In genomic region chr13:43173262-43173661, GRCm38 (mm10) we compare ENCODE assay signal across 8 mouse cellular contexts. TPM values are rescaled to one million over a fixed set of nuclear protein-coding genes. Genes with fewer than 3 reads are reported as not detected.
DNase-seq lines count a peak whose midpoint lies in the region; ATAC-seq and TF ChIP-seq lines count a peak whose summit lies in the region.

No protein-coding gene starts in this region.

- H3K27ac ChIP-seq in forebrain, embryonic 11.5 days (ENCODE audit: low read depth, low read length), result no peak overlapping the region
- H3K27ac ChIP-seq in forebrain, embryonic 12.5 days, result no peak overlapping the region
- H3K27ac ChIP-seq in midbrain, postnatal 0 days (ENCODE audit: low read depth, low read length), result no peak overlapping the region

- no peak overlapping the region for H3K9ac ChIP-seq in forebrain, embryonic 11.5 days (ENCODE audit: low read length)
- H3K9ac ChIP-seq in forebrain, embryonic 12.5 days, result no peak overlapping the region
- no peak overlapping the region for H3K9ac ChIP-seq in midbrain, postnatal 0 days (replicated peaks; ENCODE audit: low read length, poor library complexity, severe bottlenecking)

- intact Hi-C loops in left cerebral cortex, postnatal 14 days (cut with DNase I), result loop anchor here (5.0 to 10.0 kb wide), 3 partner anchors 224 to 562 kb away; partner anchors contain the start of genes Mcur1 and Nol7

- 15% methylated on average over 9 of the region's 9 CpGs for WGBS in forebrain, embryonic 11.5 days
- 19% methylated on average over 9 of the region's 9 CpGs for WGBS in forebrain, embryonic 12.5 days
- 16% methylated on average over 9 of the region's 9 CpGs for WGBS in midbrain, postnatal 0 days

- no peaks in the 10 kb centered on the region for H3K9me3 ChIP-seq in forebrain, embryonic 11.5 days (ENCODE audit: control insufficient read depth, low read length)
- no peaks in the 10 kb centered on the region for H3K9me3 ChIP-seq in forebrain, embryonic 12.5 days
- no peaks in the 10 kb centered on the region for H3K9me3 ChIP-seq in midbrain, postnatal 0 days (ENCODE audit: low read length)

- TF ChIP-seq CTCF in midbrain, postnatal 0 days (IDR thresholded peaks at IDR 0.05), result peak; percentile 86

- H3K4me3 ChIP-seq in forebrain, embryonic 11.5 days (ENCODE audit: low read depth, low read length), result no peak overlapping the region
- no peak overlapping the region for H3K4me3 ChIP-seq in forebrain, embryonic 12.5 days (replicated peaks)
- H3K4me3 ChIP-seq in midbrain, postnatal 0 days (ENCODE audit: low read depth, low read length), result no peak overlapping the region

- H3K4me2 ChIP-seq in forebrain, embryonic 11.5 days (ENCODE audit: low read depth, low read length, severe bottlenecking), result no peak overlapping the region
- H3K4me2 ChIP-seq in forebrain, embryonic 12.5 days, result no peak overlapping the region
- no peak overlapping the region for H3K4me2 ChIP-seq in midbrain, postnatal 0 days (ENCODE audit: low read depth, low read length, poor library complexity, severe bottlenecking)

- H3K27me3 ChIP-seq in forebrain, embryonic 11.5 days (ENCODE audit: control insufficient read depth, insufficient read depth, low read length), result no peaks in the 10 kb centered on the region
- peaks cover 3% of the 10 kb centered on the region; the same call in 1 of the 2 replicates for H3K27me3 ChIP-seq in forebrain, embryonic 12.5 days
- no peaks in the 10 kb centered on the region for H3K27me3 ChIP-seq in midbrain, postnatal 0 days (ENCODE audit: insufficient read depth, low read length)

- ATAC-seq in forebrain, embryonic 11.5 days (replicated peaks; ENCODE audit: low FRiP score), result 0 out of 2 replicates have a peak, but pooled peaks have one; percentile 24
- no peak for ATAC-seq in forebrain, embryonic 12.5 days (ENCODE audit: low FRiP score)
- peak; percentile 46 to 59 for ATAC-seq in hematopoietic stem cell, adult 5-6 weeks (replicated peaks in 1 of 2; ENCODE audit: insufficient read depth in 1 of 2, low FRiP score in 2 of 2, low TSS enrichment in 1 of 2, low read depth in 1 of 2, poor library complexity in 2 of 2, severe bottlenecking in 2 of 2)
- ATAC-seq in midbrain, postnatal 0 days (ENCODE audit: low FRiP score), result no peak

- H3K36me3 ChIP-seq in forebrain, embryonic 11.5 days (ENCODE audit: control insufficient read depth, insufficient read depth, low read length), result no peaks in the 10 kb centered on the region
- peaks cover 7% of the 10 kb centered on the region; the same call in 1 of the 2 replicates for H3K36me3 ChIP-seq in forebrain, embryonic 12.5 days (replicated peaks)
- no peaks in the 10 kb centered on the region for H3K36me3 ChIP-seq in midbrain, postnatal 0 days (ENCODE audit: insufficient read depth, low read length)

- peak; percentile 86 for DNase-seq in forebrain, embryonic 11.5 days (ENCODE audit: low spot score)
- peak; percentile 82 for DNase-seq in brain, adult 2 months (ENCODE audit: low read depth, low spot score)
- peak; percentile 79 for DNase-seq in forelimb bud, embryonic 11.5 days (ENCODE audit: low read depth, low spot score)
- peak; percentile 82 to 88 for DNase-seq in left cerebral cortex, postnatal 14 days (ENCODE audit: low spot score in 2 of 2)
- peak; percentile 75 for DNase-seq in midbrain, postnatal 0 days (ENCODE audit: low spot score)
- peak; percentile 38 to 68 for DNase-seq in spleen, postnatal 14 days (ENCODE audit: low spot score in 2 of 2)

- no peaks in the 10 kb centered on the region; the same call in 1 of the 2 replicates for H3K4me1 ChIP-seq in forebrain, embryonic 11.5 days (replicated peaks; ENCODE audit: control insufficient read depth, insufficient read depth, low read length)
- H3K4me1 ChIP-seq in forebrain, embryonic 12.5 days, result peaks cover 8% of the 10 kb centered on the region
- peaks cover 2% of the 10 kb centered on the region; the same call in 1 of the 2 replicates for H3K4me1 ChIP-seq in midbrain, postnatal 0 days (ENCODE audit: insufficient read depth, low read length)

RNA-seq across cellular contexts. Expression of gene Tbc1d7, which starts 2.0 kb away (rescaled TPM):
- 70.0 and 74.7 TPM in 2 replicates for polyA plus RNA-seq in forebrain, embryonic 11.5 days (2014; fragmentation: Nextera tagmentation; extraction: Ambion mirVana)
- 74.0 and 75.4 TPM in 2 replicates for polyA plus RNA-seq in forebrain, embryonic 12.5 days (2016; fragmentation: Nextera tagmentation; extraction: Ambion mirVana)
- total RNA-seq in hematopoietic stem cell, adult 5-6 weeks (2017), result 3.9 and 9.0 TPM in 2 replicates
- total RNA-seq in left cerebral cortex, postnatal 14 days (2021), result 10 to 100 TPM; 35.0 to 39.7 TPM
- total RNA-seq in midbrain, postnatal 0 days (2014; rRNA removed), result 30.8 and 48.9 TPM in 2 replicates
- 85.9 and 94.3 TPM in 2 replicates for polyA plus RNA-seq in midbrain, postnatal 0 days (2015; fragmentation: Nextera tagmentation; extraction: Ambion mirVana)

Comparison
In these comparisons a context has a peak if more than half of its experiments do, and no peak if none do; other contexts are left out.
1. ATAC-seq: peak in forebrain, embryonic 11.5 days (single experiment) and hematopoietic stem cell, adult 5-6 weeks (2 of 2); none in forebrain, embryonic 12.5 days (single experiment) and midbrain, postnatal 0 days (single experiment).
2. Peak in every context shown above with its lines, with median percentiles within 50 percentile points of each other: DNase-seq.